Mouse (Mus musculus): ENCODE measurements around the gene Uts2r.
A peak's percentile ranks its signal among the peaks of the same experiment; 100 is the strongest.

The Uts2r gene

DNA sequence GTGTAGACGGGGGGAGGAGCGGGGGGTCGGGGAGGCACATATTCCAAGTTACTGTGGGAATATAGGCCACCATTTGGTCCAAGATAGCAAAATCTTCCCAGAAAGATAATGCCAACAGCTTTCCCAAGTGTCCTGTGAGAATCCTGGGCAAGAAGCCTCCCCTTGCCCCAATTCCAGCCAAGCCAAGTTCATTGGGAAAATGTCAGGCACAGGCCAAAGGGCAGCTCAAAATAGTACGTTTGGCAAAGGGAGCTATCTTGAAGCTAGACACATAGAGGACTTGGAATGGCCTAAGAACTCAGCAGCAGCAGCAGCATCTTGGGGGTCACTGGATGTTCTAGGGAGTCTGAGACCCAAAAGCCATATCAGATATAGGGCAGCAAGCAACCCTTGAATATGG lies 3.7 kb downstream of the Uts2r start:
- DNase-seq (ENCODE audit: low spot score): no peak

DNA sequence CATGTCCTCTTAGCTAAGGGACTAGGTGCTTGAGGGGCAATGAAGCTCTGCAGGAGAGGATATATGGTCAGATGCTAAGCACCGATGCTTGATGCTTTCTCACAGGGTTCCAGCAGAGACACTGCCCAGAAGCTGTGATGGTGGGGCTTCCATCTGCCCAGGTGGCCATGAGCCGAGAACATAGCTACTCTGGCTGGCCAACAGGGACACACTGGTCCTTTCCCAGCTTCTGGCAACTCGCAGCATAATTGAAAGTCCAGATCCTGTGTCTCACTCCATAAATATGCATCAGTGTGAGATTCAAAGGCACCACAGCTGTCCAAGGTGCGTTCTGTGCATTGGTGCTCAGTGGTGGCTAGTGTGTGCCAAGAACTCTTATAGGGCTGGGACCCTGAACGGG lies 13.1 kb downstream of the Uts2r start:
- DNase-seq (ENCODE audit: low spot score): no peak

DNA sequence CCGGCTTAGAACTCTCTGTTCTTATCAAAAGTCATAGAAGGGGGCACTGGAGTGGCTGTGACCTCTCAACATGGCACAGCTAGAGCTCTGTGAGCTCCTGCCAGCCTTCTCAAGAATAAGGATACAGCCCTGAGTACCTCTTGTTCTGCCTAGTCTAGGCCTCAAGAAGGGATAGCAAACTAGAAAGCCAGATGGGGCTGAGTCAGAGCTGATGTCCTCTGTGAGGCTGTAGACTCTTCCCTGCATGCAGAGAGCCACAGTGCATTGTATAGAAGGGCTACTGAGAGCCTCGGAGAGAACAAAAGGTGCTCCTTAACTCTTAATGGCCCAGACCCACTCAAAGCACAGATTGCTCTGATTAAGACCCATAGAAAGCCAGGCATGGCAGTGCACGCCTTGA lies 14.2 kb downstream of the Uts2r start:
- DNase-seq (ENCODE audit: low spot score): no peak

DNA sequence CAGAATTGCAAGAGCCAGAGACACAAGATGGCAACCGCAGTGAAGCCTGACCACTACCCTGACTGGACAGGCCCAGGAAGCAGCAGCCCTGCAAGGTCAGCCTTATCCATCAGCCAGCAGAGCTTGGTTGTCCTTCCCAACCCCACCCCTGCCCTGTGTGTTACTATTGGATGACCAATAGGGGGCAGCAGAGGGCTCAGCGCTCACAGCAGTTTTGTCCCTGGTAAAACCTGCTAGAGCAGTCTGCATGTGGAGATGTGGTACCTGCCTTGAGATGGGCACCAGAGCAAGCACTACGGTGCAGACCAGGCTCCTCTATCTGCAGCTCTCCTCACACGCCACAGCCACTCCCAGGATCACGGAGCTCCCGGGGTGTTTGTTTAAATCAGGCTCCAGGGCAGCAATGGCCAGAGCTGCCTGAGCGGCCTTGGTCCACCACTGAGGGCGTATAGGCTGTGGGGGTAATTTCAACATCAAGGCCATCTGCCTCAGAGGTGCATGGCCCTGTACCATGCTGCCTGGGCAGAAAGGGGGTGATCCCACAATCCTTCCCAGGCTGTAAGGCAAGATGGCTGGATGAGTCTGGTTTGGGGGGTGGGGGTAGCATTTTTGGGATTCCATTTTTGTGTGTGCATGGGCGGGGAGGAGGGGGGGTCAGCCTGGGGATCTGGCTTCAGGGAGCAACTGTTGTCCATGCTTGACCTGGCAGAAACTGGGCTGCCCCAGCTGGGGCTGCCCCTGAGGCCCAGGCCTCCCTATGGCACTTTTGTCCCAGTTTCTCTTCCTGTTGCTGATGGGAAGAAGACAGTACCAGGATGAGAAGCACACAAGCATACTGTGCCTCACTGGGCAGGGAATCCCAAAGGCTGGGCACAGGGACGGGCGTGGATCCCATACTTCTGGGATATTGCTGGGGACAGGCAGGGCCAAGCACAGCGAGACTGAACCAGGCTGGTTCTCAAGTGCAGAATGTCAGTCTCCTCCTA lies 16.5 kb downstream of the Uts2r start:
- peak; percentile 48 for DNase-seq (ENCODE audit: low spot score)

DNA sequence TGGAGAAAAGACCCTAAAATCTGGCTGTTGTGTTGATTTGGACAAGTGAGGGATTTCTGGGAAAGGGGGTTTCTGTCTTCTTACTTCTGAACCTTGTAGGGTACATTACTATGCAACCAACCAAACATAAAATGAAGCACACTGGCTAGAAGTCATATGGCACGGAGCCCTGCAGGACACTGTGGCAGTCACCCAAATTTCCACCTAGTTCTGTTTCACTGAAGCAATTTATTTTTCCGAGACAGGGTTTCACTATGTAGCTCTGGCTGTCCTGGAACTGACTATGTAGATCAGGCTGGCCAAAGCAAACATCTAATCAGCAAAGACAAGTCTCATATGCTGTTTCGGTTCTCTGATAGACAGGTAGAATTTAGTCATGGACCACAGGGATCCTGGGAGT lies 29.6 kb downstream of the Uts2r start:
- no peak for DNase-seq (ENCODE audit: low spot score)

DNA sequence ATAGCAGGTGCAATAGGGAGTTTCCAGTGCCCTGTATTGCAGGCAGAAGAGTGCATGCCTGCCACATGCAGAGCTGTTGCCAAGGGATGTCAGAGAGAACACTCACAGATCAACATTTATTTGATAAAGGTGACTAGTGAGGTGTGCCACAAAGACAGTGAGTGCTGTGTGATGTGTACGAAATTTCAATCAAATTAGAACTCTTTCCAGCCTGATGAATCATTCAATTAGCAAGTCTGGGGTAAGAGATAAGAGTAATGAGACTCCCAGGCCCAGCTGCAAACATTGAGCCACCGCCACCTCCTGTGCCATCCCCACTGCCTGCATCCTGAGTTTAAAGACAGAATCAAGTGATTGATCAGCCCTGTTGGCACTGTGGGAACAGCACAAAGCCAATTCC lies 32.7 kb downstream of the Uts2r start:
- no peak for DNase-seq (ENCODE audit: low spot score)

DNA sequence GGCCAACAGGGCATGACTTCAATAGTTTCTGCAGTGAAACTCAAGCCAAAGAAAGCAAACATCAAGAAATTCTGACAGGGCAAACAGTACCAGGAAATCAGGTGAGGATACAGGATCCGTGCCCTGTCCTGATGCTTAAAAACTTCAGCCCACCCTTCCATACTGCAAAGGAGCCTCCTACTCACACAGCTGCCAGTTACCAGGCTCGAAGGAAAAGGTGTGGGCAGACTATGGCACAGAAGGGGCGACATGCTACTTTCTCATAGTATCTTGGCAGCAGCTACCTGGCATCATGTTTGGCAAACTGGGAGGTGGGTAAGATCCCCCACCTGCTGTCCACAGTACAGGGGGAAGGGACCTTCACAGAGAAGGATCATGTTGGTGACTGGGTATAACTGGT lies 33.3 kb downstream of the Uts2r start:
- no peak for DNase-seq (ENCODE audit: low spot score)

DNA sequence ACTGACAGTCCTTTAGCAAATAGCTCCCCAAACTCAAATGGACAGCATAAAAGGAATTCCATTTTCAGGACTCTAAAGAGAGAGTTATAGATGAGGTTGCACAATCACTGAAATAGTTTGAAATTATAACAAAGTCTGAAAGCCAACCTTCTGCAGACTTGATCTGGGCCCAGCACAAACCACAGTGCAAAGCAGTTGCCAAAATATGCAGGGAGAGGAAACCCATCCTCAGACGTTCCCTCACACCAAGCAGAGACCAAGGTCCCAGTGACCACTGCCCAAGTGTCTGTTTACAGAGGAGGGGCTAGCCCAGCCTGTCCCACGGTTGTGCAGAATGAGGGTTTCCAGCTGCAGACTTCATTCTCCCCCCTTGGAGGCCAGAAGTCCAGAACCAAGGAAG lies 38.6 kb downstream of the Uts2r start:
- DNase-seq (ENCODE audit: low spot score): no peak

DNA sequence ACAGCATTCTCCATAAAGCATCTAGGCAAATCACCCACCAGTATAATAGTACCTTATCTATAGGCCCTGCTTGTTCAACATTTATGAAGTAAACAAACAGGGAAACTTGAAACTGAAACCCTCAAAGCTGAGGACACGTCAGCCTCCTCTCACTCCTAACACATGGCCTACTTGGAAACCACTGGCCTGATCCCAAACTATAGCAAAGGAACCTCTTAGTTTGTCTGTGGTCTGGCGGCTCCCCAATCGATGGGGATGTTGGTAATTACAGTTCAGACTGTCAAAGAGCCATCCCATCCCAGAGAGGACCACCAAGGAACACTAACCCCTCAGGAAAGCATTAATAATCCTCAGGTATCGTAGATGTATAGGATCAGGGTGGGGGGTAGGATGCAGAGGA lies 39.8 kb downstream of the Uts2r start:
- no peak for DNase-seq (ENCODE audit: low spot score)

DNA sequence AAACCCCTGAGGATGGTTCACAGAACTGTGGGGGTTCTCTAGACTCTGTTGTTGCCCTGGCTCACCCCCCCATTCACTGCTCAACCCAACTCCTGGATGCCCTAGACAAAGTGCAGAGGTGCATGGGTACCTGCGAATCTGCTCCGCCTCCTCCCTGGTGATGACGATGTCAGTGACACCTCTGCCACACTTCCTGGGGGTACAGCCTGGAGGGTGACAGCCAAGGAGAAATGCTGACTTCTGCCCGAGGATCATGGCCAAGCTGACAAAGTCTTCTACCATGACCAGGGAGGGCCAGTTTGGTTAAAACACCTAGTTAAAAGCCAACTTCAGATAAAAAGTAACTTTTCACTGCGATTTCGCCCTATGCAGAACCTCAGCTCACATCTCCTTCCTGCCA lies 40.7 kb downstream of the Uts2r start:
- DNase-seq (ENCODE audit: low spot score): no peak

DNA sequence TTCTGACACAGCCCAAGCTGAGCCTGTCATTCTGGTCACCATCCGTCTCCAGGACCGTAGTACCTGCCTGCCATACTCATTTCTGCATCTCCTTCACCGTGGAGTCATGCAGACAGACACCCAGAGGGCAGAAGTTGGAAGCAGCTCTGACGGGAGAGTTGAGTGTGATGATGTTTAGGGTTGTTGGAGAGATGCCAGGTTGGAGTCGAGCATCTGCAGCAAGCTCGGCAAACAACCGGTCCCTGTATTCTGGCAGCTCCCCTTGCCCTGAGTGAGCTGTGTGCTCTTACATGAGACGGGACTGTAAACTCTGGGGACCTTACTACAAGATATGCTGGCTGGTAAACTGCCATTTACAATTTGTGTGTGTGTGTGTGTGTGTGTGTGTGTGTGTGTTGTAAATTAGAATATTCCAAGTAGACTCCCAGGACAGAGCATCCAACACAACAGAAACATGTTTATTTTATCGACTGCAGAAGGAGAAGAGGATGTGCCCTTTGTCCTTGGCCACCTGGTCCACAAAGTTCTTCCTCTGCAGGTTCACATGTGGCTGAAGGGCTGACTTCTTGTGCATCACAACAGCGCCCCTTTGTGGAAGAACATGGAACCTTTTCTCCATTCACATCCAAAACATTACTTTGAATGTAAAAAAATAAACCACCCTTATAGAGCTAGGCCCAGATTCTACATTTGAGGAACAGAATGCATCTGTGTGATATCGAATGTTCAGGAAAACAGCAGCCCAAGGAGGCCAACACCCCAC lies 41.5 kb downstream of the Uts2r start:
- DNase-seq (ENCODE audit: low spot score): peak; percentile 22

DNA sequence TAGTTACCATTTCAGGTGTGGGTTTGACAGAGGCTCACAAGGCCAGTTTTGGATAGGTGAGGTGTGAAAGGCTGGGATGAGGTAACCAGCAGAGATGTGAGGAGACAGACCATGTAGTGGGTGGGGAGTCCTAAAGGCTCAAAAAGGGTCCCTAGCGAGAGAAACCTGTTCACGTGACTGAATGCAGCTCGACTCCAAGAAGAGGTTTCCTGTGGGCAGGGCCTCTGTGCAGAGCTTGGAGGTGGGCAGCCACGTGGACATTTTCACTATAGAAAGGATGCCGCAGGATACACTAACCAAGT lies 43.7 kb downstream of the Uts2r start:
- no peak for DNase-seq (ENCODE audit: low spot score)

DNA sequence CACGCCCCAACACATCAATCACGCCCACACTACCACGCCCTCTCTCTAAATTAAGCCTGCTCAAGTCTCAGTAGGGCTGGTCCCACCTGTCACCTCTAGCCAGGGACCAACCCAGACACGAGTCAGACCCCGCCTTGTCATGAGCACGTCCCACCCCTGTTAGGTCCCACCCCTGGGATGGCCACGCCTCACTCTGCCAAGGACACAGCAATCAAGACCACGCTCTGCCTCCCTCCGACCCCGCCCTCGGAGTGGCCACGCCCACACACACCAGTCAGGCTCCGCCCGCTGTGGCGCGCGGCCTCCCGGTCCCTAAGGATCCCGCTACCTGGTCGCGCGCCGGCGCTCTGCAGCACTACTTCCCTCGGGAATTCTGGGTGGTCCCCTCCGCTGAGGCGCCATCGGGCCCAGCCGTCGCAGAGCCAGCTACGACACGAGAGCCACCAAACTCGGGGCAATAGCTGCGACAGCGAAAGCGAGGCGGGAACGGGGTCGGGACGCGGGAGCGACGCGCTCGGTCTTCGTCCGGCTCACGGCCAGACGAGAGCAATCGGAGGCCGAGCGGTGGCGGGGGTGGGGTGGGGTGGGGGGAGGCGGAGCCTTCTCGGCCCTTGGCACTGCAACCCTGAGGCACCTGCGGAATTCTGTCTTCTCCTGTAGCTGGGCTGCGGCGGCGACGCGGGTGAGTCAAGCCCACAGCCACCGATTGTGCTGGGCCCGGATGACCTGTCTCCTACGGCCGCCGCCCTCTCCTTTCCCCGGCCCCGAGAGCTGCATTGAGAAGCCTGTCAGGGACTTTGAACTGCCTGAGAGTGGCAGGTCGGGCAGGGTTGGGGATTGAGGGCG lies 44.3 kb downstream of the Uts2r start, which contains the start of the genes Hexdc and Ogfod3:
TSS of gene Hexdc (plus strand) at position 273 of the 846 bp plus-strand sequence.
TSS of gene Ogfod3 (minus strand) at position 551 of the 846 bp plus-strand sequence.
- peak; percentile 99 for DNase-seq (ENCODE audit: low spot score)
